Mouse (Mus musculus): ENCODE measurements around the gene Vegfa.

Gene Vegfa

DNA sequence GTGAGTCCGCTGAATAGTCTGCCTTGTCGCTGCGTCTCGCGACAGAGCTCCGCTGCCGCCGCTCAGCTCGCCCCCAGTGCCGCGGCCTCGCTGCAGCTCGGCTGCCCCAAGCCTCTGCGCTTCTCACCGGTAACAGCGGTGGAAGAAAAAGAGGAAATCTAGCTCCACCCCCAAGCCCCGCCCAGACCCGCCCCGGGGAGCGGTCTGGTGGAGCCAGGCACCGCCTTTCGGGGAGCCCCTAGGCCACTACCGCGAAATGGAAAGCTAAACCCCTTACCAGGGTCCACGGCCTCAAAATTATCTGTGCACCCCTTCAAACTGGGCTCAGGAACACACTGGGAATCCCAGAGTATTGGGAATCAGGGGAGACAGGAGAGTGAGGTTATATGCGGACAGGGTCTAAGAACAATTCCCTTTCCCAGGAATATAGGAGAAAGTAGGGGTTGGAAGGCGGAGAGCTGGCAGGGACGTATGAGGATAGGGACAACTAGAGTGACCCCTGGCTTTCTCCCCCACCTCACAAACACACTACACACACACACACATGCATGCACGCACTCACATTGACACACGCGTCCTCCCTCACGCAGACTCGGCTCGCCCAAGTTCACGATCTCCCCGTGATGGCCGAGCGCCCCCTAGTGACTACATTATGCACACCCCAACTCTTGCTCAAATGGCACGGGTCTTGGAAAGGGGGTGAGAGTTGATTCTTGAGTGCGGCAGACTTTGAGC, at the start of gene Vegfa:
Gene Vegfa, minus strand, starts transcription at position 113 of the 735 bp plus-strand sequence.
- in situ Hi-C loops (cut with MboI, MseI), result loop anchor here (5.0 kb wide), 1 partner anchor 295 kb away; no protein-coding TSS in a partner anchor

DNA sequence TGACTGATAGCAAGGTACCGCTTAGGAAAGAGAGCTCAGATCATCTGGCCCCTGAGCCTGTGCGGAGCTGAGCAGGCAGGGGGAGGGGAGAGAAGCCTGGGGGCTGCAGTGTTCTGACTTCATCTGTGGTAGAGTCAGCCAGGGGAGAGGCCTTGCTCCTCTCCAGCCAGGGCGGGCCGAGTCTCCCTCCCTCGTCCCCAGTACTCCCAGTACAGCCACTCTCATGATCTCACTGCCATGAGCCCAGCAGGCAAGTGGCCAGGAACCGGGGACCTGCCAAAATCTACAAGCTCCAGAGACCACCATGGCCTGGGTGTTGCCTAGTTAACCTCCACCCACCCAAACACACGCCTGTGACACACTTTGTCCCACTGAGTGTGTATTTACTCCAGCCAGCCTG, 49.5 kb upstream of the Vegfa start:
- in situ Hi-C loops (cut with MboI, MseI), result no loop called here

DNA sequence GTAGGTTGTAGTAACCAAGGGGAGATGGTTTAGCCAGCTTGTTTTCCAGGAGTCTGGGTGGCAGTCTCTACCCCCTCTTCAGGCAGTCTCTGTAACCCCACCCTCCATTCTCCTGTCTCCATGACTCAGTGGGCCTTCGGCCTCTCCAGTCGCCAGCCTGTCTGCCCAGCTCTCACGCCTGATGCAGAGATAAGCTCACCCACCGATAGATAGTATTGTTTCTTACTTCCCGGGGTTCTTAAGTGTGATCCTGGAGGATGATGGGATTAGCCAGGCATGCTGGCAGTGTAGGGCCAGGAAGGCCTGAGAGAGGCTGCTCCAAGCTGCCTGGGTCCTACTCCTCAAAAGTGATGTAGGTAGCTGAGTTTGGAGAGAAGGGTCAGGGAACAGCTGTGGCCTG, 48.9 kb upstream of the Vegfa start:
- in situ Hi-C loops (cut with MboI, MseI), result no loop called here

DNA sequence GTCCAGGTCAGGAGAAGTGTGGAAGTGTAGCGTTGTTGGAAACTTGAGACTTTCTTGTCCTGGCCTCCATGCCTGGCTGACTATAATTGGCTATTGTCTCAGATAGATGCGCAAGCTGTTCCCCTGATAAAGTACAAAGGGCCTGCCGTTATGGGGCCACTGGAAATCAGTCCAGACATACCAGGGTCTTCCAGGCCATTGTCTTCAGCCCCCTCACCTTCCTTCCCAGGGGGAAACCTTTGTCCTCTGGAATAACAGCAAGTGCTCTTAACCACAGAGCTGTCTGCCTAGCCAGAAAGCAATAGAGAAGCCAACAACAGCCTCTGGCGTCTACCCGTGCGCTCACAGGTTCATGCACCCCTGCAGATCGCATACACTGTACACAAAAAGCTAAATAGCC, 48.2 kb upstream of the Vegfa start:
- in situ Hi-C loops (cut with MboI, MseI), result no loop called here

DNA sequence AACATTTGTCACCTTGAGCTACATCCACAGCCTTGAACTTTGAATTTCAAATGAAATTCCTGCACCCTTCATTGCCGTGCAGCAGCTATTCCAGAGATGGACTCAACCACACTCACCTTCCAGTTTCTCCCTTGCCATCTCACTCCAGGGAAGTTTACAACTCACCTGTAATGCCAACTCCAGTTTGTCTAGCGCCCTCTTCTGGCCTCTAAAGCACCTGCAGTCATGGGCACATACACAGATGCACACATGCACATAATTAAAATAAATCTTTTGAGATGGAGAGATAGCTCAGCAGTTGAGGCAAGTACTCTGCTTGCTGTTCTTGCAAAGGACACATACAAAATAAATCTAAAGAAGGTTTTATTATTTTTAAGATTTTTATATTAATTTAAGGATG, 46.9 kb upstream of the Vegfa start:
- in situ Hi-C loops (cut with MboI, MseI), result no loop called here

DNA sequence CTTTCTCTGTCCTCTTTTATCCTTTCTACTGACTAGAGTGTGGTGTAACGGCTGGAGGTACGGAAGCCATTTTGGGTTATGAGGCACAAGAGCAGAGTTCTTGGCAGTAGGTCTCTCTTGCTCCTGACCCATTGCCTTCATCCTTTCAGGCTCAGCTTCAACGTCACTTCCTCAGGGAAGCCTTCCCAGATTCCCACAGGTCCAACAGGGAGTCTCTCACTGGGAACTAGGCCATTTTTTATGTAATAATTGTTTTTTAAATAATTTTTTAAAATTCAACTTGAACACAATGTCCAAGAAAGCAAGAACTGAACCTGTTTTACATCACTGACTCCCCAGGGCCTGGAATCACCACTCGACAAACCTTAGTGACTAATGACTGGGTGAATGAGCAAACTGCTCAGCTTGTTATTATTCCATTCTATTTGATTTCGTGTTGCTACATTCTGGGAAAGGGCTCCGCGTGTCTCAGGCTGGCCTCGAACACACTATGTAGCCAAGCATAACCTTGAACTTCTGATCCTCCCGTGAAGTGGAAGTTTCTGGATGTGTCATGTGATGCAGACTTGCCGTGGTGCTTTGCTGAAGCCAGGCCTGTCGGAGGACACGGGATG, 45.9 kb upstream of the Vegfa start:
- in situ Hi-C loops (cut with MboI, MseI), result no loop called here

DNA sequence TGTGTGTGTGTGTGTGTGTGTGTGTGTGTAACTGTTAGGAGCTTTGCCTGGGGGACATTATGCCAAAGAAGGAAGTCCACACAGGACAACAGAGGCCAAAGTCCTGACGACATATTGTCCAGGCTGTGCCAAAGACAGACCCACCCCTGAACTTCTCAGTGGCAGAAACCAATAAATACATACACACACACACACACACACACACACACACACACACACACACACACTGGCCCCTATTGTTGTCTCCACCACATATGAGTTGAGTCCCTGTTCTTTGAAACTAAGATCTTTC, 44.0 kb upstream of the Vegfa start:
- in situ Hi-C loops (cut with MboI, MseI), result no loop called here

DNA sequence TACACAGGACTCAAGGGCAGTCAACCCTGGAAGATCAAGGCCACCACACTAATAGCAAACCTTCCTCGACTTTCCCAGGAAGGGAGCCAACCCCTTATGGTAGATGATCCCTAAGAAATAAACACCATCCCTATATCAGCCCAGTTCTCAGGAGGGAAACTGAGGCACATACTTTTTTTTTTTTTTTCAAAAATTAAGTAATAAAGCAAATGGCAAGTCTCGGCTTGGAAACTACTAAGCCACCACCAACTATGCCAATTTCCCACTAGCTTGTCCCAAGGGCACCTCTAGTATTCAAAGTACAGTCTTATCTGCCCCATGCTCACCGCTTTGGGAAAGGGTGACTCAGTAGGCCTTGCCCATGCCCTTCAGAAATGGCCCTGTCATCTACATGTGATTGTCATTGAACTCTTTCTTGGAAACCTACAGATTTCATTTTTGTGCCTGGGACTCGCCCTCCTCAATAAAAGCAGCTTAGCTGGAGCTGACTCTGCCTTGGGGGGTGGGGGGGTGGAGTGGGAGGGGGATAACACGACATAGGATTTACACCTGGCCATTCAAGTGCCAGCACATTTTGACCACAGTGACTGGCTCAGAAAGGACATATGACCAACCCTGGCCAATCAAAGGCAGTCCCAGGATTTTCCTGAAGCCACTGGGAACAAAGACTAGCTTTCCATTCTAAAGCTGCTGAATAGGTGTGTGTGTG, 43.5 kb upstream of the Vegfa start:
- in situ Hi-C loops (cut with MboI, MseI), result no loop called here

DNA sequence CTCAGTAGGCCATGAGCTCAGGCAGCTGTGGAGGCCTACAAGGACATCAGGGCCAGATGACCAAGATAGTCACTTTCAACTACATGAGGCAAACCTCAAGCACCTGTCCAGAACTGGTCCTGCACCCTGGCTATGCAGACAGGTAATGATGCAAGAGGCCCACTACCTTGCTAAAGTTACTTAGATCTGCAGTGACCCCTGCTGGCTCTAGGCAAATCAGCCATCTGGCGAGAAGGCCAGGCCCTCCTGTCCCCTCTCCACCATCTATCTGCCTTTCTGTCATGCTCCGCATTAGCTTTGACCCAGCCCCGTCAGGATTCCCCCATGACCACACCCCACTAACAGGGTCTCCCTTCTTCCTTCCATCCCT, 42.9 kb upstream of the Vegfa start:
- in situ Hi-C loops (cut with MboI, MseI), result no loop called here

DNA sequence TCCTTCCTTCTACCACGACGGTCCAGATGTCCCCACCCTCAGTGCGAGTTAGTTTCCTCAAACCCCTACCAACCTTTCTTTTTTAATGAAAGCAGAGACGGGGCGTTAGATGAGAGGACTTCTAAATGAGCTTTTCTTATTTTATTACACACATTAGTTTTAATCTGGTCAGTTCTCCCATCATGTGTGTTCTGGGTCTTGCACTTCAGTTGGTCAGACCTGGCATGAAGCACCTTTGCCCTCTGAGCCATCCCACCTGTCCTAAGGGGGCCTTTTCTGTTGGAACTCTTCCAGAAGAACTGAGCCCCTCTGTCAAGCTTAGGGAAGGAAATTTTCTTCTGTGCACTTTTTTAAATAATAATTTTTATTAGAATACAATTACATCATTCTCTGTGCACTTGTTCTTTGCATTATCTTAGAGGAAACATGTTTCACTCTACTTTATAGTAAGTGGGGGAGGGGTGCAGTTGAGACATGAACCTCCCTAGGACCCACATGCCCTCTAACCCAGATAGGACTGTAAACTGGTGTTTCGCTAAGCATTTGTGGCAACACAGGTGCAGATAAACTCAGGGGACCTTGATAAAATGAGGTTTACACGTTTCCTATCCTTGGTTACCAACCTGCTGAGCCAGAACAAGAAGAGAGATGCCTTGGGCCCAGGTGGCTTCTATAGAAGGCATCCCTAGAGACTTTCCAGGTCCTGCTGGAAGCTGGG, 42.4 kb upstream of the Vegfa start:
- in situ Hi-C loops (cut with MboI, MseI), result no loop called here

DNA sequence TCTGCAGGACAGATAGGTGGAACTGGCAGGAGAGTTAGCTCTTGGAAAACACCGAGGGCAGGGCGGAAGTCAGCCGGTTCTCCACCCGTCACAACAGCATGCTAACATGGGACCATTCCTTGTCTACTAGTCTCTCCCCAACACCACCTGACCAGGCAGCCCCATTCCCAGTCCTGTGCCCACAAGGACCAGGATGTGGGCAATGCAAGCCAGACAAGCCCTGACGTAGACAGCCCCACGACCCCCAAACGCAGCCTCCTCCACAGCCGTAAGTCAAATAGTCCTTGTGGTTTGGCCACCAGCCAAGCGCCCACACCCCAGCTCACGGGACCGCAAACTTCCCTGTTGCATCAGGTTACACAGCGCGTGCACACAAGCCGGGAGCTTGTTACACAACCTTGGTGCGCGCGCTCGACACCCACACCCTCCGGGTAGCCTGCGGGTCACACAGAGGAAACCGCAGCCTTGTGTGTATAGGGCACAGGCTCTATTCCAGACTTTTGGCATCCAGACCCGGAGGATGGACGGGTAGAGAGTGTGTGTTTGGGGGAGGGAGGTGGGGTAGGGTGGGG, 41.6 kb upstream of the Vegfa start:
- in situ Hi-C loops (cut with MboI, MseI), result no loop called here

DNA sequence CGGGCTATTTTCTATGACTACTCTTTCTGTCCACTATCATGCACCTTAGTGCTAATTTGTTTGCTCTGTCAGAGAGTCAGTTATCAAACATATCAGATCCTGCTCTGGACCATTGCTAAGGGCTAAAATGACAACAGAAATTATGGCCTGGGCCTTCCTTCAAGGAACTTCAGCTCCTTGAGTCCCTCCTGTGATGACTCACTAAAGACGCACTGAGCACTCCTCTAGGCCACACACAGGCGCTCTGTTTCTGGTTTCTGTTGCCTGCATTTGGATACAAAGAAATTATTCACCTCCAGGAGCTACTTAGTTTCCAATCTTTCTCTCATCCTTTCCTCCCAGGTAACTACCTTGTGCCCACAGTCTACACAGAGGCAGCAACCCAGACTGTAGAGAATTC, 39.4 kb upstream of the Vegfa start:
- in situ Hi-C loops (cut with MboI, MseI), result no loop called here

DNA sequence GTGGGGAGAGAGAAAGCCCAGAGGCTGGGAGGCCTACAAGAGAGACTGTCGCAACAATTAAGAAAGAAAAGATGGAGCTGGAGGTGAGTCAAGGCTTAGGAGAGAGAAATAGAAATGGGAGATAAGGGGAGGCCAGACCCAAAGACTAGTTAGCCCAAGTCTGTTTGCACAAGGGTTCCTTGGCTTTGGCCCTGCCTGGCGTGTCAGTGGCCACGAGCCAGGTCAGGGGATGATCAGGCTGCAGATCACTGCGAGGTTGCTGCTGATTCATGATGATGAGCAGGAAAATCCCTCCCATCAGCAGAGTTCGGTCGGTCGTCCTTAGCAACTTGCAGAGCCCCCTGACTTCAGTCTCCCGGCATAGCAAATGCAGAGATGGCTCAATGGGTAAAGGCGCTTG, 37.9 kb upstream of the Vegfa start:
- in situ Hi-C loops (cut with MboI, MseI), result no loop called here

DNA sequence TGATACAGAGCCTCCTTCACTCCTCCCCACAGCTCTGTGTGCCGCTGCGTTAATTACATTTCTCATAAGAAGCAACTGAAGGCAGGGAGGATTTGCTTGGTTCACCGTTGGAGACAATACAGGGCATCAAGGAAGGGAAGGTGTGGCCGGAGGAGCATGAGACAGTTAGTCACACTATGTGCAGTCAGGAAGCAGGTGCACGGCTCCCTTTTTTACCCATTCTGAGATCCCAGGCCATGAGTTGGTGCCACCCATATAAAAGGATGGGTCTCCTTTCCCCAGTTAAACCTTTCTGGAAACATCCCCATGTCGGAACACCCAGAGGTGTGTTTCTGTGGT, 31.8 kb upstream of the Vegfa start:
- in situ Hi-C loops (cut with MboI, MseI), result no loop called here

DNA sequence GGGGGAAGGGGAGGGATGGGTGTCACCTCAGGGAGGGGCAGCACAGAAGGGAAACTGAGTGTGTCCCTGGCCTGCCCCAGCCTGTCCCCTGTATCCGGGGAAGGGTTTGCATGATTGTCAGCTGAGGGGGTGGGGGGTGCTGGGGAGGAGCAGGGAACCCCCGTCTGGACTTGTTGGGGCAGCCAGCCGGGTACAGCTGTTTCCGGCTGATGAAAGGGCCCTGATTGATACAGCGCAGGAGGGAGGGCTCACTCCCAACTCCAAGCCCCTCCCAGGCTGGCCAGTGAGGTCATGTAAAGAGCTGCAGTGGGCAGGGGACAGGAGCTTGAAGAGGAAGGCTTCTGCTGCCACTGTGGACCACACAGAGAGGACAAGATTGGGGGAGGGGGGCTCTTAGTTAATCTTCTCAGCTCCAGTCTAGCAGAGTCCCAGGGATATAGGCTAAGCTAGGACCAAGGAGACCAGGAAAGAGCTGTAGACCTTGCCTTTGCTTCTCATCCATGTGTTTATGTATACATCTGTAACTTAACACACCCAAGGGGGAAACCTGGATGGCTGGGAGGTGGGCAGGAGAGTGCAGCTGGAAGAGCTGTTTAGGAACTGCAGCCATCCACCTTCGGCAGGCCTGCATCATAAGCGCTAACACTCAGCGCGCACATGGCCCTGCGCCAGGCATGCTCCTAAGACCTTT, 31.3 kb upstream of the Vegfa start:
- in situ Hi-C loops (cut with MboI, MseI), result no loop called here

DNA sequence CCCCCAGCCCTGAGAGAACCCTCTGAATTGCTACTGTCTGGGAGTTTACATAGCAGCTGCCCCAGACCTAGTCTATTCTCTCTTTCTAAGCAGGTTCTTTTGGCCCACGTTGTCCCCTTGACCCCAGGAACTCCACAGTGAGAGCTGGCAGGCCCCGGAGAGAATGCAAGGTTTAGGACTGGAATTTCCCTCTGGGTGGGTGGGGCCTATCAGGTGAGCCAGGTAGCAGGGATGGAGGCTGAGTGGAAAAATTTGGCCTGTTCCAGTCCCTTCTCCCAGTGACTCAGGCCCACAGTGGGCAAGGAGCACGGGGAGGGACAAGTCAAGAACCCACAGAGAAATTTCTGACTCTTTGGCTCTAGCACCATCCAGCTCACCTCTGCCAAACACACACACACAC, 28.1 kb upstream of the Vegfa start:
- in situ Hi-C loops (cut with MboI, MseI), result no loop called here

DNA sequence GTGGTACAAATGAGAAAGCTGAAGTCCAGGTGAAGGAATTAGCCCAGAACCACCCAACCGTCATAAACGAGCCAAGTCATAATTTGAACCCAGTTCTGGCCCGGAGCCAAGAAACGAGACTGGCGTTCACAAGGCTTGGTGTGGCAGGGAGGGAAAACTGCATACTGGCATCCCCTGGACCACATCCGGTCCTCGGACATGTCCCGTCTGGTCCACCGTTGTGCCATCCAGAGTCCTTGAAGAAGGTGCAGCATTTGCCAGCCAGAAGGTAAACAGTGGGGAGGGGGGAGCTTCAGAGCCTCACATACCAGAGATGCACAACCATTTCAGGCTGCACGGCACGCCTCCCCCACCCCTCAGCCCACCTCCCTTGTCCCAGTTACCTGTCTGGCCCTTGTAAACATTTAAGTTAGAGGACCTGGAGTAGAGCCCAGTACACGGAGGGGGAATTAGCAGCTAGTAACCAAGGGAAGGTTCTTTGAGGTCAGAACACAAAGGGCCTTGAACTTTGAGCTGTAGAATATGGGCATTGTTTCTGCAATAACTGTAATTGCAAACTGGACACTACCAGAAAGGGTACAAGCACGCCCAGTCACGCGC, 27.2 kb upstream of the Vegfa start:
- in situ Hi-C loops (cut with MboI, MseI), result loop anchor here (10.0 kb wide), 1 partner anchor 1755 kb away; no protein-coding TSS in a partner anchor

DNA sequence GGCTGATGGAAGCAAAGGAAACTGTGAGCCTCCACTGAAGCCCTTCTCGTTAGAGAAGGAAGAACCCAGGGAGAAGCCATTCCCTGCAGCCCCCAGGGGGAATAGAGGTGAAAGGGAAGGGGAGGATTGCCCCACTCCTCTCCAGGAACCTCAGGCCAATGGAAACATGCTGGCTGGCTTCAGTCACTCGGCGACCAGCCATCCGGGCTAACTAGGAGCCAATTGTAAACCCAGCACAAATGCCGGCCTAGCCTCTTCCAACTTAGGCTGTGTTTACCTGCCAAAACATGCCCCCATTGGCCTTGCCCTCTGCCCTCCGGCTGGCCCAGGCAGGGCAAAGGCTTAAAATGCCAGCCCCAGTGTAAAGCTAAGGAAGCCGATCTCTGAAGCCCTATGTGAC, 24.1 kb upstream of the Vegfa start:
- in situ Hi-C loops (cut with MboI, MseI), result loop anchor here (10.0 kb wide), 1 partner anchor 1759 kb away; no protein-coding TSS in a partner anchor

DNA sequence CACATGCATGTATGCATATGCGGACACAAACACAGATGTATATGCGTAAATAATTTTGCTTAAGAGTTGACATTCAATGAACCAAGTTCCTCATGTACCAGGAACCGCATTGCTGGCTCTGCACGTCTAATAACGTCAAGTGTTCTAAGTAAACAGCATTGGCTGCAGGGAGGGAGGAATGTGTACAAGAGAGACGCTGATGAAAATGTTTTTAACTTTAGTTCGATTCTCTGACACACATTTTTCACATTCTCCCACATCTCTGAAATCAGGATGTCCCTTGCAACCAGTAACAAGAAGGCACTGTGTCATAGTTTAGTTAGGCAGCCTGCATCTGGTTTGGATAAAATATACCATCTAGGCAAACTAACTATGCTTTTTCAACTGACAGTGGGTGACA, 23.6 kb upstream of the Vegfa start:
- in situ Hi-C loops (cut with MboI, MseI), result loop anchor here (10.0 kb wide), 1 partner anchor 1759 kb away; no protein-coding TSS in a partner anchor

DNA sequence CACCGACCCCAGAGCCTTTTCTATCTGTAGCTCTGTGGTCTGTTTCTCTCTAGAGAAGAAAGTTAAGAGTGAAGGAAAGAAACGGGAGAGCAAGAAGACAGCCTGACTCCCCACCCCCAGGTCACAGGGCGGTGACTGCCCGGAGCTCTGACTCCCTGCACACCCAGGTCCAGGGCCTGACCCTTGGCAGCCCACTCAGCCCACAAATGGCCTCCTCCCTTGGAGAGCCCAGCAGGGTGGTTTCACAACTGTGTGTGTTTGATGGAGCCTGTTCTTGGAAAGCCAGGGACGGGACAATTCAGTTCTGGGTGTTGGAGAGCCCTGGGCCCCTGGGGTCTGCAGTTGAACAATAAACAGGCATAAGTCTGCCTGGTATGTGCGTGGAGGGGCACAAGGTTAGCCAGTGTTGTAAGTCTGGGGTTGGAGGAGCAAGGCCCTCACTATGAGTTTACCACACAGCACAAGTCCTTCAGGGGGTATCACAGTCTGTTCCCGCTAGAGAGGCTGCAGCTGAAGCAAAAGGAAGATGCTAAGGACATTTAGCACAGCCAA, 21.2 kb upstream of the Vegfa start:
- in situ Hi-C loops (cut with MboI, MseI), result loop anchor here (10.0 kb wide), 1 partner anchor 1761 kb away; no protein-coding TSS in a partner anchor

DNA sequence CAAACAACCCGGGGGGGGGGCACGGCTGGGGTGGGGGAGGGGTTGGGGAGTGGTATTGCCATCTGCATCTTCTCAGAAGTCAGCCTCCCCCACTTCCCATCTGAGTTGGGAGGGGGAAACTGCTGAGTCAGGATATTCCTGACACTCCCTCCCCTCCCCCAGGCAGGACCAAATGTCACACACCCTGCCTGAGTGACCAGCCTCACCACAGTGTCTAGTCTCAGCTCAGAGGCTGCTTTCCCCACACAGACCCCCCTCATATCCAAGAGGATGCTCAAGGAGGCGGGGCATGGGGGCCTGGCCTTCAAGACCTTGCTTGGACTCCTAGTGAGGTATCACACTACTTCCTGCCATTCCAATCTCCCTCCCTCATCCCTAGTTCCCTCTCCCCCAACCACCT, 20.0 kb upstream of the Vegfa start:
- in situ Hi-C loops (cut with MboI, MseI), result loop anchor here (10.0 kb wide), 1 partner anchor 1763 kb away; no protein-coding TSS in a partner anchor

All from T-helper 1 cell (primary cell).